In genomic region chr12:117589186-117589585, GRCm38 (mm10) we compare ENCODE assay signal across 14 mouse cellular contexts.
"Had no signal": no experiment of that assay in that cellular context is flagged by ENCODE, and none has a peak within 500 bp of the region (broad histone marks: within the 10 kb centered on the region; RNA-seq: fewer than 3 reads in every experiment).

No protein-coding gene starts in this region.

- H3K36me3 ChIP-seq: intestine, embryonic 15.5 days; limb, embryonic 12.5 days; limb, embryonic 15.5 days; liver, embryonic 12.5 days; liver, embryonic 15.5 days had no signal

- H3K9me3 ChIP-seq: intestine, embryonic 15.5 days; limb, embryonic 12.5 days; limb, embryonic 15.5 days; liver, embryonic 12.5 days; liver, embryonic 15.5 days had no signal

- H3K4me2 ChIP-seq: intestine, embryonic 15.5 days; limb, embryonic 12.5 days; limb, embryonic 15.5 days; liver, embryonic 12.5 days; liver, embryonic 15.5 days; midbrain, embryonic 11.5 days had no signal

- H3K27ac ChIP-seq: intestine, embryonic 15.5 days; layer of hippocampus, adult 2 months; limb, embryonic 12.5 days; limb, embryonic 15.5 days; liver, embryonic 12.5 days; liver, embryonic 15.5 days had no signal

- H3K9ac ChIP-seq: intestine, embryonic 15.5 days; limb, embryonic 12.5 days; limb, embryonic 15.5 days; liver, embryonic 12.5 days; liver, embryonic 15.5 days had no signal

- DNase-seq: left cerebral cortex, postnatal 4 days; lung, adult 2 months; lung, postnatal 14 days; lung, postnatal 4 days; midbrain, embryonic 14.5 days; thymus, adult 18-20 months; thymus, postnatal 36 days had no signal

- H3K27me3 ChIP-seq: intestine, embryonic 15.5 days; limb, embryonic 12.5 days; limb, embryonic 15.5 days; liver, embryonic 12.5 days; liver, embryonic 15.5 days had no signal

- H3K4me1 ChIP-seq: intestine, embryonic 15.5 days; limb, embryonic 12.5 days; limb, embryonic 15.5 days; liver, embryonic 15.5 days had no signal

- ATAC-seq: intestine, embryonic 15.5 days; liver, embryonic 12.5 days had no signal

- H3K4me3 ChIP-seq: intestine, embryonic 15.5 days; layer of hippocampus, adult 2 months; limb, embryonic 12.5 days; limb, embryonic 15.5 days; liver, embryonic 12.5 days; liver, embryonic 15.5 days had no signal
